In genomic region chr1:191414432-191414831, GRCm38 (mm10) we compare ENCODE assay signal across 14 mouse cellular contexts. TPM values are rescaled to one million over a fixed set of nuclear protein-coding genes. Genes with fewer than 3 reads are reported as not detected.
DNase-seq lines count a peak whose midpoint lies in the region; TF ChIP-seq lines count a peak whose summit lies in the region.
"Had no signal": no experiment of that assay in that cellular context is flagged by ENCODE, and none has a peak within 500 bp of the region (broad histone marks: within the 10 kb centered on the region; RNA-seq: fewer than 3 reads in every experiment).

No protein-coding gene starts in this region.

- H3K9me3 ChIP-seq in heart, embryonic 10.5 days, result no peaks in the 10 kb centered on the region
- H3K9me3 ChIP-seq: embryonic facial prominence, embryonic 13.5 days; forebrain, embryonic 15.5 days; limb, embryonic 12.5 days had no signal

- no peak overlapping the region for H3K27ac ChIP-seq in heart, embryonic 10.5 days
- H3K27ac ChIP-seq in cortical plate, adult 2 months (ENCODE audit: insufficient read depth, low read length), result no peak overlapping the region
- H3K27ac ChIP-seq: embryonic facial prominence, embryonic 13.5 days; forebrain, embryonic 15.5 days; limb, embryonic 12.5 days had no signal

- no peak overlapping the region for H3K4me3 ChIP-seq in heart, embryonic 10.5 days
- H3K4me3 ChIP-seq in cortical plate, adult 2 months (ENCODE audit: insufficient read depth, low read length), result no peak overlapping the region
- H3K4me3 ChIP-seq: embryonic facial prominence, embryonic 13.5 days; forebrain, embryonic 15.5 days; limb, embryonic 12.5 days had no signal

- no peak for TF ChIP-seq CTCF in cortical plate, adult 2 months (IDR thresholded peaks at IDR 0.05; ENCODE audit: extremely low read depth, insufficient read depth, low read length)

- WGBS in heart, embryonic 10.5 days, result 72% methylated on average over 6 of the region's 6 CpGs

- peak; percentile 67 for DNase-seq in heart, embryonic 10.5 days (ENCODE audit: low spot score)
- DNase-seq in heart, adult 18-20 months, result no peak
- peak; percentile 44 for DNase-seq in 3T3-L1 (ENCODE audit: low read depth, low spot score)
- peak; percentile 63 to 90 for DNase-seq in left cerebral cortex, postnatal 25 days (ENCODE audit: low spot score in 2 of 2)
- DNase-seq in cerebellum, adult 8-10 months, result no peak
- no peak for DNase-seq in adrenal gland, postnatal 10 days
- DNase-seq in urinary bladder, adult 2 months (ENCODE audit: low spot score), result no peak
- DNase-seq: cerebellum, postnatal 25 days; kidney, postnatal 25 days; thymus, adult 2 months had no signal

- peaks cover 47% of the 10 kb centered on the region for H3K4me1 ChIP-seq in heart, embryonic 10.5 days
- no peaks in the 10 kb centered on the region; the same call in 1 of the 2 replicates for H3K4me1 ChIP-seq in cortical plate, adult 2 months (ENCODE audit: control insufficient read depth, insufficient read depth, low read length)
- H3K4me1 ChIP-seq: forebrain, embryonic 15.5 days had no signal

- no peaks in the 10 kb centered on the region for H3K36me3 ChIP-seq in heart, embryonic 10.5 days
- H3K36me3 ChIP-seq: embryonic facial prominence, embryonic 13.5 days; forebrain, embryonic 15.5 days; limb, embryonic 12.5 days had no signal

- intact Hi-C loops in left cerebral cortex, postnatal 25 days (cut with DNase I), result no loop called here

- 0 out of 2 replicates have a peak, but pooled peaks cover 4% of the 10 kb centered on the region for H3K27me3 ChIP-seq in heart, embryonic 10.5 days (ENCODE audit: insufficient read depth, poor library complexity, severe bottlenecking)
- H3K27me3 ChIP-seq: embryonic facial prominence, embryonic 13.5 days; forebrain, embryonic 15.5 days had no signal

- peak; percentile 53; the same call in 1 of the 2 replicates for TF ChIP-seq POLR2A in cortical plate, adult 2 months (IDR thresholded peaks at IDR 0.05; ENCODE audit: extremely low read depth, insufficient read depth, low read length)

RNA-seq across cellular contexts. Expression of gene Ppp2r5a, which starts 11.4 kb away (rescaled TPM):
- 21.8 and 27.6 TPM in 2 replicates for polyA plus RNA-seq in heart, embryonic 10.5 days (2016; fragmentation: Nextera tagmentation; extraction: Ambion mirVana)
- total RNA-seq in heart, adult 18-20 months (2021), result 100 to 1,000 TPM; 100 to 110 TPM
- polyA plus RNA-seq in cortical plate, adult 2 months (2012; rRNA removed), result 79.8 and 82.1 TPM in 2 replicates
- total RNA-seq in left cerebral cortex, postnatal 25 days (2021), result 10 to 100 TPM; 89.1 to 94.5 TPM
- total RNA-seq in adrenal gland, postnatal 10 days (2021), result 100 to 1,000 TPM; 225 TPM
- 71.1 and 76.4 TPM in 2 replicates for polyA plus RNA-seq in urinary bladder, adult 2 months (2012; rRNA removed)

Comparison
In these comparisons a context has a peak if more than half of its experiments do, and no peak if none do; other contexts are left out.
1. DNase-seq: peak in heart, embryonic 10.5 days (single experiment), 3T3-L1 (single experiment) and left cerebral cortex, postnatal 25 days (2 of 2); none in heart, adult 18-20 months (0 of 2), cerebellum, adult 8-10 months (single experiment), adrenal gland, postnatal 10 days (single experiment) and urinary bladder, adult 2 months (single experiment).